In the genomic region with DNA sequence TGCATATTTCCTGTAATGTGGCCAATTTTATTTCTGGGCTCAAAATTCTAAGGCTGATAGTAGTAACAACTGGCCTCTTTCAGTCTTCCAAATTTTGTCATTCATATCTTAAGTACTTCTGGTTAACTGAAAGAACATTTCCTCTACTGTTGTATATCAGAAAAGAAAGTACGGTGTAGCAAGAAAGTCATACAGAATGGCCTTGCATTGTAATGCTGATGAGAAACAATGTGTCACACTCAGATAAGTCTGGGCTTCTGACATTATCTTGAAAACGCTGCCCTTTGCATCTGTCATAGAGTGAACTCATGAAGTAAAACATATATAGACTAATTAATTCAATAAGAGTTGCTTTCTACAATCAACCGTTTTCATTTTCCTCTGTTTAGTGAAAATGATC, we compare ENCODE assay signal across 38 mouse cellular contexts. TPM values are rescaled to one million over a fixed set of nuclear protein-coding genes. Genes with fewer than 3 reads are reported as not detected.
DNase-seq lines count a peak whose midpoint lies in the region; ATAC-seq and TF ChIP-seq lines count a peak whose summit lies in the region.
"Had no signal": no experiment of that assay in that cellular context is flagged by ENCODE, and none has a peak within 500 bp of the region (broad histone marks: within the 10 kb centered on the region; RNA-seq: fewer than 3 reads in every experiment).

No protein-coding gene starts in this region.

- no peaks in the 10 kb centered on the region for H3K9me3 ChIP-seq in MEL (replicated peaks; ENCODE audit: insufficient read depth, low read length)
- H3K9me3 ChIP-seq in liver, embryonic 12.5 days (replicated peaks): no peaks in the 10 kb centered on the region
- H3K9me3 ChIP-seq in liver, postnatal 0 days (ENCODE audit: low read length): no peaks in the 10 kb centered on the region
- H3K9me3 ChIP-seq: embryonic facial prominence, embryonic 13.5 days; forebrain, embryonic 12.5 days; heart, embryonic 10.5 days; hindbrain, embryonic 13.5 days; limb, embryonic 10.5 days; limb, embryonic 15.5 days; lung, embryonic 15.5 days; midbrain, embryonic 10.5 days; midbrain, embryonic 15.5 days; neural tube, embryonic 15.5 days had no signal

- H3K27ac ChIP-seq in MEL (ENCODE audit: control insufficient read depth, low read depth, low read length): peak overlapping the region; percentile 49
- peak overlapping the region; percentile 78 for H3K27ac ChIP-seq in liver, embryonic 12.5 days
- H3K27ac ChIP-seq in liver, postnatal 0 days (ENCODE audit: low read depth): no peak overlapping the region
- H3K27ac ChIP-seq: embryonic facial prominence, embryonic 13.5 days; forebrain, embryonic 12.5 days; heart, embryonic 10.5 days; hindbrain, embryonic 13.5 days; limb, embryonic 10.5 days; limb, embryonic 15.5 days; lung, embryonic 15.5 days; midbrain, embryonic 10.5 days; midbrain, embryonic 15.5 days; neural tube, embryonic 15.5 days had no signal

- peak; percentile 61 for DNase-seq in MEL (ENCODE audit: low read depth, low spot score)
- DNase-seq in c-Kit-positive CD71-negative TER-119-negative erythroid progenitor cells, embryonic 14.5 days (ENCODE audit: low read depth): peak; percentile 17
- no peak for DNase-seq in liver, postnatal 0 days
- no peak for DNase-seq in gastrocnemius, postnatal 36 days
- DNase-seq in thymus, postnatal 0 days (ENCODE audit: low spot score): no peak
- no peak for DNase-seq in testis, postnatal 14 days (ENCODE audit: low spot score)
- DNase-seq: adrenal gland, postnatal 14 days; cerebellum, adult 11 months; cerebellum, adult 9-11 months; gastrocnemius, postnatal 10 days; heart, postnatal 4 days; kidney, adult 8-10 months; kidney, postnatal 10 days; layer of hippocampus, postnatal 36 days; retina, postnatal 1 day; right cerebral cortex, postnatal 14 days; thymus, postnatal 14 days had no signal

- peak; percentile 95 for ATAC-seq in liver, embryonic 12.5 days
- ATAC-seq in liver, postnatal 0 days: peak; percentile 64
- ATAC-seq: CD4-positive, CD25-positive, alpha-beta regulatory T cell, adult 4 months; intestine, embryonic 16.5 days; midbrain, embryonic 15.5 days; Patski had no signal

- H3K27me3 ChIP-seq in MEL (ENCODE audit: control insufficient read depth in 1 of 2, insufficient read depth in 2 of 2, low read length in 2 of 2): peaks cover 0 to 3% of the 10 kb centered on the region in 2 experiments; a peak in 2 of 4 replicates
- H3K27me3 ChIP-seq in liver, embryonic 12.5 days (replicated peaks): no peaks in the 10 kb centered on the region
- no peaks in the 10 kb centered on the region for H3K27me3 ChIP-seq in liver, postnatal 0 days (ENCODE audit: insufficient read depth, low read length)
- H3K27me3 ChIP-seq: embryonic facial prominence, embryonic 13.5 days; forebrain, embryonic 12.5 days; hindbrain, embryonic 13.5 days; limb, embryonic 15.5 days; lung, embryonic 15.5 days; midbrain, embryonic 15.5 days; neural tube, embryonic 15.5 days had no signal

- TF ChIP-seq EP300 in MEL (IDR thresholded peaks at IDR 0.05; ENCODE audit: low read depth in 1 of 2, low read length in 2 of 2): peak; percentile 51 to 53; a peak in 3 of 4 replicates
- peak; percentile 80 for TF ChIP-seq EP300 in liver, postnatal 0 days (IDR thresholded peaks at IDR 0.05; ENCODE audit: low read depth)

- no peak overlapping the region for H3K9ac ChIP-seq in MEL (ENCODE audit: control insufficient read depth, low read depth, low read length, poor library complexity, severe bottlenecking)
- H3K9ac ChIP-seq in liver, embryonic 12.5 days: no peak overlapping the region
- no peak overlapping the region for H3K9ac ChIP-seq in liver, postnatal 0 days (replicated peaks)
- H3K9ac ChIP-seq: embryonic facial prominence, embryonic 13.5 days; forebrain, embryonic 12.5 days; hindbrain, embryonic 13.5 days; limb, embryonic 15.5 days; lung, embryonic 15.5 days; midbrain, embryonic 15.5 days; neural tube, embryonic 15.5 days had no signal

- peaks cover 0 to 6% of the 10 kb centered on the region in 2 experiments; a peak in 1 of 4 replicates for H3K36me3 ChIP-seq in MEL (ENCODE audit: control insufficient read depth in 1 of 2, insufficient read depth in 2 of 2, low read length in 2 of 2)
- H3K36me3 ChIP-seq in liver, embryonic 12.5 days: no peaks in the 10 kb centered on the region
- H3K36me3 ChIP-seq in liver, postnatal 0 days (replicated peaks; ENCODE audit: insufficient read depth, low read length): no peaks in the 10 kb centered on the region
- H3K36me3 ChIP-seq: embryonic facial prominence, embryonic 13.5 days; forebrain, embryonic 12.5 days; heart, embryonic 10.5 days; hindbrain, embryonic 13.5 days; limb, embryonic 10.5 days; limb, embryonic 15.5 days; lung, embryonic 15.5 days; midbrain, embryonic 10.5 days; midbrain, embryonic 15.5 days; neural tube, embryonic 15.5 days had no signal

- H3K79me2 ChIP-seq in MEL (ENCODE audit: control insufficient read depth, insufficient read depth, low read length, poor library complexity): no peaks in the 10 kb centered on the region

- 18% methylated on average over 3 of the region's 3 CpGs for WGBS in liver, embryonic 12.5 days (ENCODE audit: insufficient replicate concordance)
- WGBS in liver, postnatal 0 days (ENCODE audit: insufficient replicate concordance): 49% methylated on average over 3 of the region's 3 CpGs

- TF ChIP-seq RAD21 in MEL (IDR thresholded peaks at IDR 0.05; ENCODE audit: low read depth, low read length): no peak

- H3K4me3 ChIP-seq in MEL (ENCODE audit: control insufficient read depth in 1 of 2, insufficient read depth in 1 of 2, low read depth in 2 of 2, low read length in 2 of 2): no peak overlapping the region
- no peak overlapping the region for H3K4me3 ChIP-seq in liver, embryonic 12.5 days
- no peak overlapping the region for H3K4me3 ChIP-seq in liver, postnatal 0 days (ENCODE audit: low read depth, low read length)
- H3K4me3 ChIP-seq: embryonic facial prominence, embryonic 13.5 days; erythroblast, embryonic 14.5 days; forebrain, embryonic 12.5 days; heart, embryonic 10.5 days; hindbrain, embryonic 13.5 days; limb, embryonic 10.5 days; limb, embryonic 15.5 days; lung, embryonic 15.5 days; midbrain, embryonic 10.5 days; midbrain, embryonic 15.5 days; neural tube, embryonic 15.5 days had no signal

- no peak for TF ChIP-seq CTCF in MEL (IDR thresholded peaks at IDR 0.05 in 2 of 3, conservative IDR thresholded peaks at IDR 0.05 in 1 of 3; ENCODE audit: control insufficient read depth in 1 of 3, insufficient read depth in 1 of 3, low read depth in 2 of 3, low read length in 3 of 3, poor library complexity in 1 of 3, severe bottlenecking in 1 of 3)
- TF ChIP-seq CTCF in liver, postnatal 0 days (IDR thresholded peaks at IDR 0.05; ENCODE audit: low read depth): no peak

- peak overlapping the region; percentile 12; the same call in 1 of the 2 replicates for H3K4me2 ChIP-seq in liver, embryonic 12.5 days
- H3K4me2 ChIP-seq in liver, postnatal 0 days (ENCODE audit: low read depth, low read length): no peak overlapping the region
- H3K4me2 ChIP-seq: embryonic facial prominence, embryonic 13.5 days; forebrain, embryonic 12.5 days; hindbrain, embryonic 13.5 days; limb, embryonic 15.5 days; lung, embryonic 15.5 days; midbrain, embryonic 15.5 days; neural tube, embryonic 15.5 days had no signal

- H3K4me1 ChIP-seq in MEL (ENCODE audit: control insufficient read depth in 1 of 2, insufficient read depth in 2 of 2, low read length in 2 of 2): no peaks in the 10 kb centered on the region
- H3K4me1 ChIP-seq in liver, embryonic 12.5 days: peaks cover 16% of the 10 kb centered on the region
- no peaks in the 10 kb centered on the region for H3K4me1 ChIP-seq in liver, postnatal 0 days (ENCODE audit: insufficient read depth)
- H3K4me1 ChIP-seq: embryonic facial prominence, embryonic 13.5 days; forebrain, embryonic 12.5 days; heart, embryonic 10.5 days; hindbrain, embryonic 13.5 days; limb, embryonic 10.5 days; limb, embryonic 15.5 days; lung, embryonic 15.5 days; midbrain, embryonic 10.5 days; midbrain, embryonic 15.5 days; neural tube, embryonic 15.5 days had no signal

- intact Hi-C loops in gastrocnemius, postnatal 36 days (cut with DNase I): no loop called here

- TF ChIP-seq POLR2A in MEL (IDR thresholded peaks at IDR 0.05; ENCODE audit: control insufficient read depth in 1 of 2, insufficient read depth in 1 of 2, low read depth in 1 of 2, low read length in 2 of 2, poor library complexity in 1 of 2): no peak

TF ChIP-seq in MEL, 35 proteins besides CTCF, POLR2A, EP300 and RAD21 (continues in another document):
- TF ChIP-seq MAFK (IDR thresholded peaks at IDR 0.05; ENCODE audit: borderline replicate concordance, low read depth, low read length) (no peak), NELFE (IDR thresholded peaks at IDR 0.05; ENCODE audit: low read depth, low read length) (no peak), ZMIZ1 (IDR thresholded peaks at IDR 0.05; ENCODE audit: low read depth, low read length) (no peak), TCF12 (IDR thresholded peaks at IDR 0.05; ENCODE audit: low read depth, low read length) (peak; percentile 64), SIN3A (IDR thresholded peaks at IDR 0.05; ENCODE audit: low read length) (no peak)

RNA-seq across cellular contexts. Expression of a gene that starts 37.2 kb away (rescaled TPM):
- total RNA-seq in MEL (2012; rRNA removed): not detected in 2 replicates
- not detected for polyA plus RNA-seq in MEL (2012; ENCODE audit: insufficient read depth in 1 of 2, insufficient read length in 2 of 2, low read depth in 1 of 2, low replicate concordance in 2 of 2, missing spikeins in 1 of 2)
- not detected in 2 replicates for polyA plus RNA-seq in liver, embryonic 12.5 days (2016; fragmentation: Nextera tagmentation; extraction: Ambion mirVana)
- polyA plus RNA-seq in liver, postnatal 0 days (2015; fragmentation: Nextera tagmentation; extraction: Ambion mirVana): not detected in 2 replicates
- total RNA-seq in gastrocnemius, postnatal 36 days (2021): not detected
- polyA plus RNA-seq in thymus, postnatal 0 days (2015; fragmentation: Nextera tagmentation; extraction: Ambion mirVana): 0.08 and 0.17 TPM in 2 replicates
- total RNA-seq: adrenal gland, postnatal 14 days; gastrocnemius, postnatal 10 days; granulocyte monocyte progenitor cell, adult 5-6 weeks; heart, postnatal 4 days; layer of hippocampus, postnatal 36 days had no signal
- polyA plus RNA-seq: CD4-positive, CD25-positive, alpha-beta regulatory T cell, adult 4 months; embryonic facial prominence, embryonic 13.5 days; erythroblast, embryonic 14.5 days; forebrain, embryonic 12.5 days; heart, embryonic 10.5 days; heart, embryonic 16.5 days; hindbrain, embryonic 13.5 days; intestine, embryonic 16.5 days; large intestine, adult 2 months; limb, embryonic 10.5 days; limb, embryonic 15.5 days; lung, embryonic 15.5 days; midbrain, embryonic 10.5 days; midbrain, embryonic 15.5 days; neural tube, embryonic 15.5 days; Patski; small intestine, adult 2 months; stomach, embryonic 14.5 days; urinary bladder, adult 2 months had no signal

RNA-seq across cellular contexts. Expression of a gene that starts 37.9 kb away (rescaled TPM):
- not detected in 2 replicates for total RNA-seq in MEL (2012; rRNA removed)
- not detected for polyA plus RNA-seq in MEL (2012; ENCODE audit: insufficient read depth in 1 of 2, insufficient read length in 2 of 2, low read depth in 1 of 2, low replicate concordance in 2 of 2, missing spikeins in 1 of 2)
- polyA plus RNA-seq in liver, embryonic 12.5 days (2016; fragmentation: Nextera tagmentation; extraction: Ambion mirVana): 1.8 and 2.3 TPM in 2 replicates
- 2.4 and 2.8 TPM in 2 replicates for polyA plus RNA-seq in liver, postnatal 0 days (2015; fragmentation: Nextera tagmentation; extraction: Ambion mirVana)
- under 1 TPM in 1 of 2 experiments, not detected in 1; 0.07 TPM for total RNA-seq in gastrocnemius, postnatal 36 days (2021)
- polyA plus RNA-seq in thymus, postnatal 0 days (2015; fragmentation: Nextera tagmentation; extraction: Ambion mirVana): 0.95 and 0.96 TPM in 2 replicates
- total RNA-seq: adrenal gland, postnatal 14 days; granulocyte monocyte progenitor cell, adult 5-6 weeks; layer of hippocampus, postnatal 36 days had no signal
- polyA plus RNA-seq: erythroblast, embryonic 14.5 days; forebrain, embryonic 12.5 days; hindbrain, embryonic 13.5 days; limb, embryonic 10.5 days; midbrain, embryonic 15.5 days; neural tube, embryonic 15.5 days; Patski had no signal

RNA-seq across cellular contexts. Expression of a gene that starts 40.5 kb away (rescaled TPM):
- not detected in 2 replicates for total RNA-seq in MEL (2012; rRNA removed)
- polyA plus RNA-seq in MEL (2012; ENCODE audit: insufficient read depth in 1 of 2, insufficient read length in 2 of 2, low read depth in 1 of 2, low replicate concordance in 2 of 2, missing spikeins in 1 of 2): not detected
- not detected in 2 replicates for polyA plus RNA-seq in liver, embryonic 12.5 days (2016; fragmentation: Nextera tagmentation; extraction: Ambion mirVana)
- polyA plus RNA-seq in liver, postnatal 0 days (2015; fragmentation: Nextera tagmentation; extraction: Ambion mirVana): not detected in 2 replicates
- total RNA-seq in gastrocnemius, postnatal 36 days (2021): not detected
- not detected in 2 replicates for polyA plus RNA-seq in thymus, postnatal 0 days (2015; fragmentation: Nextera tagmentation; extraction: Ambion mirVana)
- total RNA-seq: adrenal gland, postnatal 14 days; gastrocnemius, postnatal 10 days; granulocyte monocyte progenitor cell, adult 5-6 weeks; heart, postnatal 4 days; layer of hippocampus, postnatal 36 days had no signal
- polyA plus RNA-seq: CD4-positive, CD25-positive, alpha-beta regulatory T cell, adult 4 months; embryonic facial prominence, embryonic 13.5 days; erythroblast, embryonic 14.5 days; forebrain, embryonic 12.5 days; heart, embryonic 10.5 days; heart, embryonic 16.5 days; hindbrain, embryonic 13.5 days; limb, embryonic 10.5 days; limb, embryonic 15.5 days; lung, embryonic 15.5 days; midbrain, embryonic 10.5 days; midbrain, embryonic 15.5 days; neural tube, embryonic 15.5 days; Patski; urinary bladder, adult 2 months had no signal

Comparison
In these comparisons a context has a peak if more than half of its experiments do, and no peak if none do; other contexts are left out.
1. DNase-seq: peak in MEL (single experiment) and c-Kit-positive CD71-negative TER-119-negative erythroid progenitor cells, embryonic 14.5 days (single experiment); none in liver, postnatal 0 days (single experiment), gastrocnemius, postnatal 36 days (0 of 2), thymus, postnatal 0 days (single experiment) and testis, postnatal 14 days (single experiment).